Mouse (Mus musculus): Measurements from ENCODE around the gene Dnajb13.

DNA sequence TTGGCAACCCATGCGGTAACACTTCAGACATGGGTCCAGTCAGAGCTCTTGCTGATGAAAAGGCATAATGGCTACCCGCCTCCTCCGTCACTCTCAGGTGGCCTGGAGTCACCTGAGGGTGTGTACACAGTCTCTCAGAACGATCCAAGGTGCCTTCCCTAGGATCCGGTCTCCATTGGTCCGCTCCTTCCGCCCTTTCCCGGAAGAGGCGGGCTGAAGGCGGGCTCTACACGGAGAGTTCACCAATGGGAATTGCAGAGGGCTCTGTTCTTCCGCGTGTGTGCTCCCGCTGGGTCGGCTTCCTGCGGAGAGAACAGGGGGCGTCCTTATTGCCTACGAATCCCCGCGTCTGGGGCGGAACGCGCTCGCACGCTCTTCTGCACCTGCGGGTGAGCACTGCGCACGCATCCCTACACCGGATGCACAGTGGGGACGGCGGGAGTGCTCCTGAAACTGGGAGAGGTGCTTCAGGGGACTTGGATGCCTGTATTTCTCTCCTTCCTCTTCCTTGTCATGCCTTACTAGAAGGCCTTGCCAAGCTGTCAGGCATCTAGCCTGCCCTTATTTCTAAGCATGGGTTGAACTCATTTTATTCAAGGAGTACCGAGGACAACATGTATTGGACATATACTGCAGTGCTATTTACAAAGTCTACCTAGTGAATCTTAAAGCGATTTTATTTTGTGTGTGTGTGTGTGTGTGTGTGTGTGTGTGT lies 22.2 kb upstream of the Dnajb13 start, which contains the start of gene Coa4:
- TF ChIP-seq CTCF (IDR thresholded peaks at IDR 0.05; ENCODE audit: low read depth, low read length) (no peak), GATA1 (IDR thresholded peaks at IDR 0.05; ENCODE audit: borderline replicate concordance, low read length) (no peak), TAL1 (conservative IDR thresholded peaks at IDR 0.05; ENCODE audit: low read depth, low read length) (no peak)
